Mouse (Mus musculus) bone marrow macrophage, adult 2 months (primary cell): Measurements from ENCODE around the gene Taf3.

Experiments
- CTCF ChIP-seq: IDR thresholded peaks from 2 replicates; pipeline ENCODE4 v1.5.1; 2012; ENCODE audit warnings: low read depth, mild to moderate bottlenecking, low read length, moderate library complexity
- POLR2A ChIP-seq: IDR thresholded peaks from 2 replicates; pipeline ENCODE4 v1.6.1; 2012; ENCODE audit warnings: mild to moderate bottlenecking, low read depth, low read length, borderline replicate concordance

- TF ChIP-seq POLR2A (no peak), CTCF (no peak)
Observed at GRCm38 (mm10) chr2:10004960-10005621, 43.3 kb downstream of the Taf3 start.
